Mouse (Mus musculus) thymus, postnatal 0 days (tissue): Measurements from ENCODE around the gene Atp2b2. TPM values are rescaled to one million over a fixed set of nuclear protein-coding genes. Genes with fewer than 3 reads are reported as not detected.

Experiments used
- DNase-seq: peaks from one replicate; pipeline ENCODE4 v3.0.0-alpha.2; 2015; ENCODE audit warnings: low spot score
- polyA plus RNA-seq: library from polyadenylated mRNA; unstranded; fragments of >200 nt; fragmentation: Nextera tagmentation; extraction: Ambion mirVana; gene quantifications from 2 replicates; pipeline ENCODE4 v1.2.1, GENCODE M21; 2015

Gene Atp2b2
- polyA plus RNA-seq, 1 experiment from 2014 or later, result 0.21 TPM

DNA sequence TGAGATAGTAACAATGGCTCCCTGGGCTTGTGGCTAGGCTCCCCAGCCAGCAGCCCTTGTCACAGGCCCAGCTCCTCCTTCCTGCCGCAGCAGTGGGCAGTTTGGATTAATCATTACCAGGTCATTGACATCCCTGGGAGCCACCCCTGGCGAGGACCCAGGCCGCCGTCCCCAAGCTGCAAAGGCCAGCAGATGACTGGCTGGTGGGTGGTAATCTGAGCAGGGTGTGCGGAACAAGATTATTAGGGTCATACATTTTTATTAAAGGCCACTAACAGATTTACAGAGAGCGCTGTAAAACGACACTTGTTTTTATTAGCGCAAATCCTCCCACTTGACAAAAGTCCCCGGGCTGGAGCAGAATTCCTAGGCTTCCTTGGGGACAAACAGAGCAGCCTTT, 29.6 kb downstream of the Atp2b2 start:
- no peak for DNase-seq

DNA sequence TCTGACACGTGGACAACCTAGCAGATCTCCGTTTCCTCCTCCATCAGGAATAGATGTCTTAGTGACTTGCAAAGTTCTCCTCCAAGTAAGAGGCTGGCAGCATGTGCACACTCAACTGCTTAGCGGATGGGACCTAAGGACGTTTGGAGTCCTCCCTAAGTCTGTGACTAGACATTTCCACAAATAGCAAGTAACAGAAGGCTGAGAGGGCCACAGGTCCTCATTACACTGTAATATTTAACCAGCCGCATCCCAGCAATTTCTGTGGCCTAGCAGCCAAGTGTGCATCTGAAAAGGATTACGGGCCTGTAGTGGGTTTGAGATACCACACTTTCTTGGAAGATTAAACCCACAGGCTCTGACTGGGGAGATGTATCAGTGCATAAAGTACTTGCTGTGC, 30.4 kb downstream of the Atp2b2 start:
- DNase-seq, result no peak

DNA sequence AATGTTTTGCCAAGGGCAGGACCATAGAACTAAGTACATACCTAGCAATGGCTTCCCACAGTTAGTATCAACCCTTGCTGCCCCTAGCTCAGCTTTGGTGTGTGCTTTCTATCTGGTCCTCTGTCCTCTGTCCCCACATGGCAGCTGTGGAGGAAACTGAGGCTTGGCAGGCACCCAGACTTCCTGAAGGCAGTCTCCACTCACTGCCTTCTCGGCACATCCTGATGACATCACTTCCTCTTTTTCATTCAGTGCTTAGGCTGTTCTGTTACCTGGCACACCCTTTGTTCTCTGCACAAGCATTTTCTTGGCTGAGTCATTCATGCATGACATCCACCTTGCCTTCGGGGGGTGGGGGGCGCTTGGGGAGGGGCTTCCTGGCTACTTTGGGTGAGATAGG, 38.6 kb downstream of the Atp2b2 start:
- no peak for DNase-seq

DNA sequence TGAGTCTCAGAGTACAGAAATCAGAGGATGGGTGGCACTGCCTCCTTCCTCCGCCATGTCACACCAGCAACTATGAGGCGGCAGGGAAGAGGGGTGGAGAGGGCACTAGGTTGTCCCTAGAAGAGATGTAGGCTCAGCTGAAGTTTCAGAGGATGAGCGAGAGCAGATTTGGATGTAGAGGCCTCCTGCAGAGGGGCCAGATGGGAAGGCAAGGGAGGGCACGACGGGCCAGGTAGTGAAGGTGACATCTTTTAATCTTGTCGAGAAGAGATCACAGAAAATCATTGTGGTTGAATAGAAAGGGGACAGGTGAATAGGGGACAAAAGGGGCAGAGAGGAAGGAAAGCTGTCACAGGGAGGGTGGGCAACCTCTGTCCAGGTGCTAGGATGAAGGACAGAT, 41.5 kb downstream of the Atp2b2 start:
- no peak for DNase-seq

DNA sequence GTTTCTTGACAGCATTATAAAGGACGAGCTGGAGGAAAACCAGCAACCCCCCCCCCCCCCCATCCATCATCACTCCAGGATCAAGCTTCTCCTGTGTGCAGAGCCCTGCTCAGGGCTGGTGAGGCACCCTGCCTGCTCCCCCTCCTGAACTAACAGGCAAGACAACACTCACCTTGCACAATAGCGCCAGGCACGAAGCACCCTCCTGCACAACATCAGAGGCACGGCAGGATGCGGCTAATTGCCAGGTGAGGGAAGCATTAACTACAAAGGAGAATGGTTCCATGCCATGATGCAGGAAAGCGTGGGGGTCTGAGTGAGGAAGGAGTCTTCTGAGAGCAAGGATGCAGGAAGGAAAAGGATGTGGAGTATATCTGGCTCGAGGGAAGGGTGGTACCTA, 42.1 kb downstream of the Atp2b2 start:
- no peak for DNase-seq

DNA sequence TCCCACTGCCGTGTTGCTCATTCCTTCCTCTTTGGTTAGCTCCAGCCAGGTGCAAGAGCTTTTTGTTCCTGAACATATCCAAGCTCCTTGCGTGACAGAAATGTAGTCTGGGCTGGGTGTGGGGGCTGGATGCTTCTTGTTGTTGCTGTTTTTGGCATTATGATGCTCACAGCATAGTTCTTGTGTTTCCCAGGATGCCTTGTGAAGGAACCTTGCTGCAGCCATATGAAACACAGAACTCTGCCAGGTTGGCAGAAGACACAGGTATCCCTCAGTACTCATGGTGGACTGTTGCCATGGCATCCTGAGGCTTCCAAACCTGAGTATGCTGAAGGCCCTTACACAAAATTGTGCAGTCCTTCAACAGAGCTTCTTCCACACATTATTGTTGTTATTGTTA, 44.0 kb downstream of the Atp2b2 start:
- DNase-seq, result no peak

DNA sequence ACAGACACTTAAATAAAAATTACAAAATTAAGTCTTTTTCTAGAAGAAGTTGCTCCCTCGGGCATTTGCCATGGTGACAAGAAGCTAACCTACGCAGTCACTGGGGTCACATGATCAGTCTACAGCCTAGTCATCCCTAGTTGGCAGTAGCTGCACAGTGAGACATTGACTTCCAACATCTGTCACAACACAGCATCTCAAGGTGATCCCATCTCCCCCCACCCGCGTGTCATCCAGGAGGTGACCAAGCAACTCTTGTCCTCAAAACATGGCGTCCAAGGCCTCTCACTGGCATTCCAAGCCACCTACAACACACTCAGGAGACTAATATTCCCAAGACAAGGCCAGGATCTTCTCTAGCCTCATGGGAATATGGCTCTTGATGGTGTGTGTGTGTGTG, 48.2 kb downstream of the Atp2b2 start:
- DNase-seq, result no peak

DNA sequence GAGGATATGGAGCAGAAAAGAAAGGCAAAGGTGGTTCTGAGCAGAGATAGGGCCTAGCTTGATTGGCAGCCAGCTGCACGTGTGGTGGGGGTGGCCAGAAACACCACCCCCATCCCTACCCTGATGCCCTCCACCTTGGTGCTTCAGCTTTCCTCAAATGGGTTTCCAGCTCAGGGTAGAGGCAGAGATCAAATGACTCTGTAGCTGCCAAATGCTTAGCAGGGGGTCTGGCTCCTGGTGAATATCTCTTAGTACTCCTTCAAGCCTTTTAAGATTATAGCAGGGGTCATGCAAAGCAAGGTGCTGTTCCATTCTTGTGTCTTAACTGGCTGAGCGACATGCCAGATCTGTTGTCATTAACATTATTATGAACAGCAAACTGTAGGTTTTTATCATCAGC, 50.3 kb downstream of the Atp2b2 start:
- no peak for DNase-seq

DNA sequence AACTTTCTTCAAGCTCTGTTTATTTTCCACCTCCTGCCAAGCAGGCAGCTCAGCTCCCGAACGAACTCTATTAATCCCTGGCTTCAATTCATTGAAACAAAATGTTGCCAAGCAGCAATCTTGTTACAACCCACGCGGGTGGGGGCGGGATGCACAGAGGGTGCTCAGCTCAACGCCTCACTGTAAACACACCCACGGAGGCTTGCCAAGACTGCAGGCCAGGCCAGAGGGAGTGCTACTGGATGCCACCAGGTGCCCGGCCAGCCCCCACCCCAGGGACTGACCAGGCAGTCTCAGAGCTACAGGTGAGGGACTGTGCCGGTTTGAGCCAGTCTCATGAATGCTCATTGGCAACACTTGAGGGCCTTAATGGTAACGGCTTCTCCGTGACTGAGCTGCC, 50.9 kb downstream of the Atp2b2 start:
- DNase-seq, result no peak

DNA sequence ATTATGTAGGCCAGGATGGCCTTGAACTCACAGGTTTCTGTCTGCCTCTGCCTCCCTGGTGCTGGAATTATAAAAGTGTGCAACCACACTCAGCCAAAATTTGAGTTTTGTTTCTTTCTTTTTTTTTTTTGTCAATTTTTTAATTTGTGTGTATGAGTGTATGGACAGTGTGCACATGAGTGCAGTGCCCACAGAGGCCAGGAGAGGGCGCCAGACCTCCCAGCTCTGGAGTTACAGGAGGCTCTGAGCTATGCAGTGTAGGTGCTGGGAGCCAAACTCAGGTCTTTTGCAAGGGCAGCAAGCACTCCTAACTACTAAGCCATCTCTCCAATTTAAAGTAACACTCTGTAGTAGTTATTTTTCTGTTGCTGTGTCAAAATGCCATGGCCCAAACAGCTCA, 52.4 kb downstream of the Atp2b2 start:
- no peak for DNase-seq

DNA sequence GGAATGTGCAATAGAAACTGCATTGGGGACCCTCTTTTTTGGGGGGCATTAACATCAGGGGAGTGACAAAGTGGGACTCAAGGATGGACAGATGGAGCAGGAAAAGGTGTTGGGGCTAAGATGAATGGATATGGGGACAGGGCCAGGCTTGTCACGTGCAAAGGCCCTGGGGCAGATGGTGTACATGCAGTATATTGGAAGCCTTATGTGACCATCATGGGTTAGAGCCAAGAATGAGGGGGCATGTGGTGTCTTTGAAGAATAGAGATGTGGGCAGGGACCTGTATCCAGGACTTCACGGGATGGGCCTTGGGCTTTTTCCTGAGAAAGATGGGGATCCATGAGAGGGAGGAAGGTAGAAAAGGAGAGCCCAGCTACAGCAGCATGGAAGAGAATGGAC, 53.9 kb downstream of the Atp2b2 start:
- DNase-seq, result no peak

DNA sequence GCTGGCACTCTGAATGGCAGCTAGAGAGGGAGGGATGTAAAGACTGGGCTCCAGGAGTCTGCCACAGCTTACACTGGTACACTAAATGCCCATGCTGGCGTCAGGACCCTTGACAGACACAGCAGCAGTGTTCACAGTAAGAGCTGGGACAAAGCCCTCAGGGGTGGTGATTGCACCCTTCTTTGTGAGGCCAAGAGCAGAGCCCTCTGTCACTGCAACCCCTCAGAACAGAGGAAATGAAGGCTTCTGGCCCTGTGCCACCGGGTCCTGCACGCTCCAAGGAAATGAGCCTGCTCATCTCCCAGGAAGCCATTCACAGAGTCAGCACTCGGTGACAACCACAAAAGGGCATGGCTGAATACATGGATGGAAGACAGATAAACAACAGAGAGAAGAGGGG, 55.7 kb downstream of the Atp2b2 start:
- DNase-seq, result no peak

DNA sequence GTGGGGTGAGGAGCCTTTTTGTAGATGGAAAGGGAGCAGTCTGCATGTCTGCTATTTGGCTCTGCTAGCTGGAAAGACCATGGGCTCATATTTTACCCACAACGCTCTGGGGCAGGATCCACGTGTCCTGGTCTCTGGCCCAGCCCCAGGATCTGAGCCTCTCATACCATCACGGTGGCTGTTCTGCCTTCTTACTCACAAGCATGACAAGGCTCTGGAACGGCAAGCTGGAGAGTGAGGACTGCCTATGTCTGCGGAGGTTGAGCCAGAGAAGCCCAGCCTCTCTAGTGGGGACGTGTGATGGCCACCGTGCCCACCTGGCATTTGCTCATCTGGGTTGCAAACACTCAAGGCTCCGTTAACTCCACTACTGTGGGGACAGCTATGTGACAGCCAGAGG, 63.7 kb downstream of the Atp2b2 start:
- DNase-seq, result no peak

DNA sequence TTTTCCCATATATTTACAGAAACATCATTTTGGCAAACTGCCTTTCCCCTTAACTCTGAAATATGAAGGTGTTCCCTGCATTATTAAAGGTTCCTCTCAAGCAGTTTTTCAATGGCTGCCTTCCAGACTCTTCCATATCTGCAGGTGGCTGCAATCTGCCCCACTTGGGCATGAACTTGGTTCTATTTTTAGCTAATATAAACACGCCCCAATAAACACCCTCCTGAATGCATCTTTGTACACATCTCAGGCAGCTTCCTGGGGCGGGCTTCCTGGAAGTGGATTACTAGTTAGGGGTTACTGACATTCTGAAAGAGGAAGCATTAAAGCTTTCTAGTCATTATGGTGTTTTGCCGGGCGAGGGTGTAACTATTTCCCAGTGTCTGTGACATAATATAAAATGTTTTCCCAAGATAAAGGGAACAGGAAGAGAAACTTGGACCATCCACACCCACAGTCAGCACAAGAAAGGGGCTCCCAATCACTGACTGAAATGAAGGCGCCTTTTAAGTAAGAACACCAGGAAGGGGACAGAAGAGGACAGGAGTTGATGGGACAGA, 64.2 kb downstream of the Atp2b2 start:
- DNase-seq, result no peak

DNA sequence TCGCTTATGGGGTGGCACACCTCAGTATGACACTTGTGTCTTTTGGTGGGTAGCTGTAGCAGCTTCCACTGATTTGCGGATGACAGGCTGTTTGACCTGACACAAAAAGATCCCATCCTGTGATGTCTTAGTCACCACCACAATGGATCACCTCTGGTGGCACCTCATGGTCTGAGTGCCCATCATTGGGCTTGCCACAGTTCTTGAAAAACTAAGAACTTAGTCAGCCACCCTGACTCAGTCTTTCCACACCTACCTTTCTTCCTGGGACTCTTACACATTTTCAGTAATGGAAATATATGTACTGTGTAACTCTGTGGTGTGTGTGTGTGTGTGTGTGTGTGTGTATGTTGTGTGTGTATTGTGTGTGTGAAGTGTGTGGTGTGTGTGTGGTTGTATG, 71.5 kb downstream of the Atp2b2 start:
- no peak for DNase-seq

DNA sequence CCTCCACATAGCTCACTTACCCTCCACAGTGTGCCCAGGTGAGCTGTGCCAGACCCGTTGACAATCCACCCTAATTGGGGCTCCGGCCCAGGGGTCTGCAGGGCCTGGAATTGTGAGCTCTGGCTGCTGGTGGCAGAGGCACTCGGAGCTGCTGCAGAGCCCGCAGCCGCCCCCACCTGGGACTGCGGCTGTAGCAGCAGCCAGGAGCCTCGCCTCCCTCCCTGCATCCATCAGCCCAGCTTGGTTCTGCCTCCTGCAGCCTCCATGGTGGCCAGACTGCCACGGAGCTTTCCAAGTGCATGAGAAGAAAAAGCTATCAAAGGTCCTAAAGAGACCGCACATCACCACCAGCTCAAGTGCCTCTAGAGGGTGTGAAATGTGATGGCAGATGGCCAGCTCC, 71.9 kb downstream of the Atp2b2 start:
- DNase-seq, result no peak

DNA sequence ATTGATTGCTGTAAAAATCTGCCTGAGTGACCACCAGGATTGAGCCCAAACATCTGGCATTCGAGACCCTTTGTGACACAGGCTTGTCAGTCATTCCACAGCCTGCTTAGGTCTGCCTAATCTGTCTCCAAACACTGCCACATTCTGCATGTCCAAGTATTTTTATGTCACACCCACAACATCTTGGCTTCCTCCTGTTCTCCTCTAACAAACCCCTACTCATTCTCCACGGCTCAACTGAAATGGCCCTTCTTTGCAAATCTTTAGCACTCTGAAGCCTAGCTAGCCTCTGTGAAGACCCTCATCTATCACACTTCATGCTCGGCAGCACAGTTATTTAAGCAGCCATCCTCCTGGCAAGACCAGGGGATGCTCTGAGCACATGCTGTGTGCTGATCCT, 72.7 kb downstream of the Atp2b2 start:
- no peak for DNase-seq

DNA sequence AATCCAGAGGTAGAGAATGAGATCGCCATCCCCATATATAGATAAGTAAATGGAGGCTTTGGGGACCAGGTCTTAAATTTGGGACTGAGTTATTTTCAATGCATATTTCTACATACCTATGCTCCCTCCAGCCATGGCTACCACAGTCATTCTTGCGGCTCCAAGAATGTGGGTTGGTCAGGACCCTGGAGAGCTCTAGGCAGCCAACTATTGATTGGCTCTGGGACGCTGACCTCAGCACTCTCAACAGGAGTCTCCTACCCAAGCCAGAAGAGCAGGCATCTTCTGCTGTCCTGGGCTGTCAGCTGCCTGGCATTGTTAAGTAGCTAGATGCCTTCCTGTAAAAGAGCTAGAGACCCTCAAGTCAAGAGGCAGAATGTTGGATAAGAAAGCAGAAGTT, 79.6 kb downstream of the Atp2b2 start:
- DNase-seq, result no peak

DNA sequence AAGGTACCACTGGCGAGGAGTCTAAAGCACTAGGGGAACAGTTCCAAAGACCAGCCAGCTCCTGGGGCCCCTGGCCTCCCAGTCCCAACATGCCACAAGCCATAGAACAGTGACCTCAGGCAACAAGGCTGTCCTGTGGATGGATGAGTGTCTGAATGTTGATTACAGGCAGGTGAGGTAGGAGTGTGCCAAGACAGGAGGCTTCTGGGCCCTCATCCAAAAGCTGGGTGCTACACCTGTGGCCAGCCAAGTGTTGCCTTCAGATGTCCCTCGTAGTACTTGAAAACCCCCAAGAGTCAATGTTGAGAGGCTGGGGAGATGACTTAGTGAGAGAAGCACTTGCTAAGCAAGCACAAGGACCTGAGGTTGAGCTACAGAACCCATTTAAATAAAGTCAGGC, 80.8 kb downstream of the Atp2b2 start:
- no peak for DNase-seq

DNA sequence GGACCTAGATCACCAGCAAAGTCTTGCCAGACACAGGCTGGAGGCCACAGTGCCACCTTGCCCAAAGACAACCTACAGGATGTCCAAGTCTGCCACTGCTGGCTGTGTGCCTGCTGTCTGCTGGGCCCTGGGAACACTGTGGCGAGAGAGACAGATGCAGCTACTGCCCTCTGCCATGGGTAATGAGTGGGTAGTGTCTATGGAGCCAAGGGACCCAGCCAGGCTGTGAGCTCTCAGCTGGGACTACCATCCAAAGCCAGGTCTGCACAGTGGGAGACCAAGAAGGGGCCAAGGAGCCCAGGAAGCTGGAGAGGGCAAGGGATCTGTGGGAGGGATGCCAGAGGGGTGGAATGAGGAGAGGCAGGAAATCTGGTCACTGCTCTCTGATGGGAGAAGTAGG, 83.1 kb downstream of the Atp2b2 start:
- DNase-seq, result no peak

DNA sequence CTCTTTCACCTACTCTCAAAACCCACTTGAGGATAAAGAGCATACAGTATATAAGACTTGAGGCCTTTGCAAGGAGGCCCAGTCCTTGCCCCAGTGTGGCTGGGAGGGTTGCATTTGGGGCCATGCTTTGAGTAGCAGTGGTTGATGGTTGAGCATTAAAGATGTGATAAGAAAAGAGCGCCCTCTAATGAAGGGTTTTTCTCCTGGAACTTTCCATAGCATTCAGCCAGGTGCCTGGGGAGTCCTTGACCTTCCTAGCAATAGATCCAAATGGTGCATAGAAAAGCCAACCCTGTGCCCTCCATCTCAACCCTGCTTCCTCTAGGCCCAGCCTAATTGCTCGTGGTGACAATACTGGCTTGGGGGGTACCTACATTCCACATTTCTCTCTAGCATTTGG, 83.7 kb downstream of the Atp2b2 start:
- no peak for DNase-seq

DNA sequence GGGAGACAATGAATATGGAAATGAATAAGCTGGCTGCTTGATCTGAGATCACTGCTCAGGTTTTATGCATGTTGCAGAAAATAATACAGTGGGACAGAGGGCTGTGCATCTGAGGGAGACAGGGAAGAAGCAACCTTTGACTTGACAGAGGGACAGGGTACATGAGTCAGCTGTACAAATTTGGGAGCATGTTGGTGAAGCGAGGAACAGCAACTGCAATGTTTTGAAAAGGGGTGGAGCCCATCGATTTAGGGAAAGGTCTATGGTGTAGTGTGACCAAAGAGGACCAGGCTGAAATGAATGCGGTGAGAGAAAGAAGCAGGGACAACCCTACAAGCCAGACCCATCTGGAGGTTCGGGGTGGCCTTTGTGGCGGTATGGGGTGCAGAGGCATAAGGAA, 84.4 kb downstream of the Atp2b2 start:
- DNase-seq, result no peak

DNA sequence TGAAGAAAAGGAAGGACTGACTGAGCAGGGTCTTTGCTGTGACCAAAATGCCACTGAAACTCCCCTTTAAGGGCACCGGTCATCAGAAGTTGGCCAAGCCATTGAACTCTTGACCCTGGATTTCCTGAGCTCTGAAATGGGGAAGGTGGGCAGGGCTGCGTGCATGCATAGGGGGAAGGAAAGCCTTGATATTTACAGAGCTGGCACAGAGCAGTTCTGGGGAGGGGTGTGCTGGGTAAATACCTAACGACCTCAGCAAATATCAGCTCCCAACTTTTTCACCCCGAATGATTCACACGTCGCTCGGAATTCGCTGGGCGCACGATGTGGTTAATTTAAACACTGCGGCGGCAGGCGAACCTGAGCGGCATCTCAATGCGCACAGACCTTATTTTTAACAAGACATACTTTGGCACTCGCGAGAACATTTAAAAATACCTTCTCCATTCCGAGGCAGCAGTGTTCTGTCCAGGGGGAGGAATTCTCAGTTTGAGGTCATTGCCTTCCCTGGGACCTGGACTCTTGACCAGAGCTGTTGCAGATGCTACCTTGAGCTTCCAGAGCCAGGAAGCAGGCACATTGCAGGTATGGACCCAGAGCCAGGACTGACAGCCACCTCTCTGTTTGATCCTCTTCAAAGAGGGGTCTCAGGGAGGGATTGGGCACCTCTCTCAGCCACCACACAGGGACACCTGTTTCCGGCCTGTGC, 85.0 kb downstream of the Atp2b2 start:
- no peak for DNase-seq

DNA sequence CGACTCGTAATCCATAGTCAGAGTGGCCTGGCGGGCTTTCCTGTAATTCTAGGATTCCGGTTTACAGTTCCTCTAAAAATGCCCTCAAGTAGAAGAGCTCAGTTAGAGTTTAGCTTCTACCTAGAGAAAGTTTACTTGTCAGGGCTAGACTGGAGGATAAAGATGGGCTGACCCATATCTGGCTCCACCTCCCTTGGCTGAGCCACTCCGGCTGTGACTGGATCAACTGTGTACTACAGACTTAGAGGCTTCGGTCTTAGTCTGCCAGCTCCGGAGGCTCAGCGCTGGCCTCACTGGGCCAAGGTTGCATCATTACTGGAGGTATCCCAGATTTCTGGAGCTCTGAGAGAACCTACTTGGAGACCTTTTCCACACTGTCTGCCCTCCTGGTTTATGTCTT, 94.9 kb downstream of the Atp2b2 start:
- DNase-seq, result no peak
